Mouse (Mus musculus): ENCODE data around the gene Mapkbp1. TPM values are rescaled to one million over a fixed set of nuclear protein-coding genes. Genes with fewer than 3 reads are reported as not detected.

Mapkbp1 gene
- polyA plus RNA-seq (2012; fragmentation: generic; extraction: Trizol) = 1 to 10 TPM in 1 of 2 experiments, under 1 TPM in 1; 0.89 to 8.1 TPM

DNA sequence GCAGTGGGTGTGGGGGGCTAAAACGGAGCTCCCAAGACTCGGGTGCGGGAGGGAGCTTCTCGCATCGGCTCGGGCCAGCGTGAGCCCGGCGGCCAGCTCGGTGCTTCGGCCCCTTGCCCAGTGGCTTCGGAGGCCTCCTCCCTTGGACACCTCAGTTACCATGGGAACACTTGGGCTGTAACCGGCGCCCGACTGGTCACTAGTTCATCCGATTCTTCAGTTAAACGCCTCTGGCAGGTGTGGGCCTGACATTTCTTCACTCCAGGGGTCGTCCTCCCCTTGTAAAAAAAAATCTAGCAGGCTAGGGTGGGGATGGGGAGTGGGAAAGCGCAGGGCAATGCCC is at the start of gene Mapkbp1:
Mapkbp1 (plus strand) TSS at position 163 of the 343 bp plus-strand sequence.

GRCm38 (mm10) chr2:120026984-120027949 is 54.8 kb downstream of the Mapkbp1 start, which contains the start of the genes Jmjd7 and Gm28042:
TSS of gene Jmjd7 (plus strand) at chr2:120027483.
TSS of gene Gm28042 (plus strand) at chr2:120027493.

GRCm38 (mm10) chr2:120032726-120033467 is 60.4 kb downstream of the Mapkbp1 start, which contains the start of gene Pla2g4b:
TSS of gene Pla2g4b (plus strand) at chr2:120033417.

Other genes starting within 250 kb of the Mapkbp1 start
- under 1 TPM; 0.20 to 0.44 TPM for gene Itpka, start 230.4 kb upstream of the Mapkbp1 start, polyA plus RNA-seq (2012; fragmentation: generic; extraction: Trizol)
- gene Ltk, start 212.3 kb upstream of the Mapkbp1 start, polyA plus RNA-seq (2012; fragmentation: generic; extraction: Trizol) = under 1 TPM in 1 of 2 experiments, not detected in 1; 0.02 TPM
- gene Rpap1, start 185.2 kb upstream of the Mapkbp1 start, polyA plus RNA-seq (2012; fragmentation: generic; extraction: Trizol) = 10 to 100 TPM in 1 of 2 experiments, 1 to 10 TPM in 1; 6.8 to 12.2 TPM
- 1 to 10 TPM; 5.6 to 7.1 TPM for gene Tyro3, start 175.0 kb upstream of the Mapkbp1 start, polyA plus RNA-seq (2012; fragmentation: generic; extraction: Trizol)
- gene Mga, start 75.5 kb upstream of the Mapkbp1 start, polyA plus RNA-seq (2012; fragmentation: generic; extraction: Trizol) = 1 to 10 TPM in 1 of 2 experiments, under 1 TPM in 1; 0.19 to 1.3 TPM
- 1 to 10 TPM; 7.5 to 9.5 TPM for gene Jmjd7, start 54.8 kb downstream of the Mapkbp1 start, polyA plus RNA-seq (2012; fragmentation: generic; extraction: Trizol)
- 1 to 10 TPM in 1 of 2 experiments, under 1 TPM in 1; 0.16 to 1.9 TPM for gene Gm28042, start 54.8 kb downstream of the Mapkbp1 start, polyA plus RNA-seq (2012; fragmentation: generic; extraction: Trizol)
- under 1 TPM; 0.01 to 0.83 TPM for gene Pla2g4b, start 60.7 kb downstream of the Mapkbp1 start, polyA plus RNA-seq (2012; fragmentation: generic; extraction: Trizol)
- 10 to 100 TPM in 1 of 2 experiments, 1 to 10 TPM in 1; 6.5 to 15.9 TPM for gene Ehd4, start 181.9 kb downstream of the Mapkbp1 start, polyA plus RNA-seq (2012; fragmentation: generic; extraction: Trizol)